Mouse (Mus musculus) heart, adult 2 months (tissue): ENCODE results near the gene Appl1. TPM values are rescaled to one million over a fixed set of nuclear protein-coding genes. Genes with fewer than 3 reads are reported as not detected.
A peak's percentile ranks its signal among the peaks of the same experiment; 100 is the strongest.

ENCODE experiments used
- DNase-seq, 2 experiments: peaks; one replicate each; pipeline ENCODE4 v3.0.0; 2021
- H3K27ac ChIP-seq: fragments of 200-600 bp; 2 replicates; pipeline ENCODE4 v1.8.1; 2022
- H3K27me3 ChIP-seq: fragments of 200-500 bp; 2 replicates; pipeline ENCODE4 v1.6.1; 2012; ENCODE audit warnings: mild to moderate bottlenecking, low read length, inconsistent platforms, mixed read lengths; ENCODE audit not compliant: control insufficient read depth, insufficient read depth
- H3K36me3 ChIP-seq: fragments of 200-500 bp; 2 replicates; pipeline ENCODE4 v1.6.1; 2012; ENCODE audit warnings: low read length, inconsistent platforms; ENCODE audit not compliant: control insufficient read depth, insufficient read depth
- H3K4me1 ChIP-seq: fragments of 200-500 bp; 2 replicates; pipeline ENCODE4 v1.6.1; 2011; ENCODE audit warnings: low read length; ENCODE audit not compliant: control insufficient read depth, insufficient read depth
- H3K4me3 ChIP-seq: fragments of 200-600 bp; 2 replicates; pipeline ENCODE4 v1.8.1; 2022
- H3K79me2 ChIP-seq: fragments of 200-500 bp; replicated peaks from 2 replicates; pipeline ENCODE4 v1.6.1; 2012; ENCODE audit warnings: mild to moderate bottlenecking, inconsistent platforms, low read length, moderate library complexity, mixed read lengths; ENCODE audit not compliant: control insufficient read depth, insufficient read depth
- H3K9ac ChIP-seq: fragments of 200-500 bp; 2 replicates; pipeline ENCODE4 v1.6.1; 2012; ENCODE audit warnings: low read depth, mild to moderate bottlenecking, control low read depth, inconsistent platforms, low read length, mixed read lengths
- CTCF ChIP-seq: fragments of 200-600 bp; IDR thresholded peaks from 2 replicates; pipeline ENCODE4 v1.8.1; 2022; ENCODE audit warnings: antibody characterized with exemption, mild to moderate bottlenecking, moderate library complexity
- EP300 ChIP-seq: fragments of 200-500 bp; IDR thresholded peaks from 2 replicates; pipeline ENCODE4 v1.6.1; 2011; ENCODE audit warnings: low read depth, low read length, control low read depth; ENCODE audit not compliant: insufficient read depth
- POLR2A ChIP-seq: fragments of 200-500 bp; IDR thresholded peaks from 2 replicates; pipeline ENCODE4 v1.6.1; 2011; ENCODE audit warnings: mild to moderate bottlenecking, low read depth, low read length, control low read depth; ENCODE audit not compliant: insufficient read depth
- WGBS: fragments of 180-500 bp; shearing (Covaris S2); methylation state at CpG from one replicate; pipeline ENCODE4 v1.1.7; 2018; 5-methylcytosine and 5-hydroxymethylcytosine counted together
- intact Hi-C: fragments of 180-260 bp; cut with DNase I; formaldehyde crosslinking; loops from one replicate; pipeline ENCODE4 v1.15.1; 2025
- polyA plus RNA-seq: library from polyadenylated mRNA; depleted of rRNA; stranded (reverse); fragments of >200 nt; gene quantifications from 2 replicates; pipeline ENCODE4 v1.2.3, GENCODE M21; 2012
- total RNA-seq, 2 experiments: library from RNA; stranded (reverse); gene quantifications; 2 replicates each; pipeline ENCODE4 v1.2.3; 2021

Appl1 gene
- total and polyA plus RNA-seq, 3 experiments: 3.6 to 19.5 (median 18.9) TPM

DNA sequence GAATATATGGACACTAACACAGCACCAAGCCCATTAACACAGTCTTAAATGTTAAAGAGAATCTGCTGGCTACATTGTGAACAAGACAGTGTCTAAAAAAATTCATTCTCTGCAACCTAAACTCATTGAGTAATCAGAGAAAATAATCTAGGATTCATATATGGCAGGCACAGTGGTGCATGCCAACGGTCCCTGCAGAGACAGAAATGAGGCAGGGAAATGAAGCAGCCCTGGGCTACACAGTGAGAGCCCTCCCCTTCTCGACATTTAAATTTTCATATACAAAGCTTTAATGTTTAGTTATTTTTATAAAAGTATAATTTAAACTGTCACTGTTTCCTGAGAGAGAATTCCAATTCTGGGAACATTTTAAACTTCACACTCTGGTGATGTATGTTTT is 71.5 kb downstream of the Appl1 start:
- intact Hi-C loops: no loop called here
- TF ChIP-seq CTCF (no peak), EP300 (no peak), POLR2A (no peak)
- H3K27me3 ChIP-seq: no peaks in the 10 kb centered on the region
- H3K4me3 ChIP-seq: no peak overlapping the region
- no peaks in the 10 kb centered on the region for H3K79me2 ChIP-seq
- DNase-seq: no peak
- 81% methylated on average over 2 of the region's 2 CpGs for WGBS
- H3K27ac ChIP-seq: no peak overlapping the region
- H3K36me3 ChIP-seq: peaks cover 3% of the 10 kb centered on the region; the same call in 1 of the 2 replicates
- no peak overlapping the region for H3K9ac ChIP-seq
- no peaks in the 10 kb centered on the region for H3K4me1 ChIP-seq

DNA sequence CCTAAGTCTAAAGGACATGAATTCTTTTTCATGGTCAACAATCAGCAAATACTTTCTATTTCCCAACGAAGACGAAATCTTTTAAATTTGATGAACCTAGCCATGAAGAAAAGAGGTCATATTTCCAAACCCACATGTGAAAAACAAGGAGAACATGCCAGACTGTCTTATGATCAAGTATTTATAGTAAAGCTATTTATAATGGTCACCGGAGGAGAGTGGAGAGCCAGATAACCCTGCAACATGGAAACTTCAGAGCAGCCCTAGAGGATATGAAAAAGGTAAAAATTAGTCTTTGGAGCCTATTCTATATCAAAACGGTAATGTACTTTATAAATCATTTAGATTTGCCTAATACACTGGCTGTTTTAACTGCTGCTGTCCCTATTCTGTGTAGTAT is 76.6 kb downstream of the Appl1 start, which contains the start of gene Asb14:
Gene Asb14 (plus strand): TSS at position 166 of the 400 bp plus-strand sequence.
- peaks cover 1% of the 10 kb centered on the region; the same call in 1 of the 2 replicates for H3K4me1 ChIP-seq
- no peaks in the 10 kb centered on the region for H3K27me3 ChIP-seq
- peak within 1 kb of the TSS; percentile 66 for H3K9ac ChIP-seq
- TF ChIP-seq EP300: no peak
- TF ChIP-seq CTCF: no peak
- no peak for TF ChIP-seq POLR2A
- peaks cover 5% of the 10 kb centered on the region; the same call in 1 of the 2 replicates for H3K36me3 ChIP-seq
- intact Hi-C loops: no loop called here
- peak within 1 kb of the TSS; percentile 94 for H3K27ac ChIP-seq
- H3K79me2 ChIP-seq: no peaks in the 10 kb centered on the region
- WGBS: 60% methylated on average over 4 of the region's 4 CpGs
- H3K4me3 ChIP-seq: peak within 1 kb of the TSS; percentile 47
- DNase-seq: no peak

DNA sequence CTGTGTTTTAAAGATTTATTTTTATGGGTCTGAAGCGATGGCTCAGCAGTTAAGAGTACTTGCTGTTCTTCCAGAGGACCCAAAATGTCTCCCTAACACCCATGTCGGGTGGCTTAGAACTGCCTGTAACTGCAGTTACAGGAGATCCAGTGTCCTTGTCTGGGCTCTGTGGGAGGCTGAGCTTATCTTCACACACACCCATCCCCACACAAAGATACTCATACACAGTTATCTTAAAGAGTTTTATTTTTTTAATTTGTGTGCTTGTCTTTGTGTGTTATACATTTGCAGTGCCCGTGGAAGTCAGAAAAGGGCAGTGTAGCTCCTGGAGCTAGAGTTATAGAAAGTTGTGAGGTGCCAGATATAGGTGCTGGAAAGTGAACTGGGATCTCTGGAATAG is 80.3 kb downstream of the Appl1 start:
- Histone ChIP-seq H3K4me1 (peaks cover 1% of the 10 kb centered on the region; the same call in 1 of the 2 replicates), H3K9ac (no peak overlapping the region), H3K36me3 (peaks cover 2% of the 10 kb centered on the region; the same call in 1 of the 2 replicates), H3K27ac (no peak overlapping the region), H3K27me3 (no peaks in the 10 kb centered on the region), H3K4me3 (no peak overlapping the region), H3K79me2 (no peaks in the 10 kb centered on the region)
- DNase-seq: no peak
- TF ChIP-seq EP300 (no peak), POLR2A (no peak), CTCF (no peak)
- intact Hi-C loops: loop anchor here (2.0 kb wide), 1 partner anchor 32 kb away; no protein-coding TSS in a partner anchor
- 84% methylated on average over 3 of the region's 3 CpGs for WGBS

DNA sequence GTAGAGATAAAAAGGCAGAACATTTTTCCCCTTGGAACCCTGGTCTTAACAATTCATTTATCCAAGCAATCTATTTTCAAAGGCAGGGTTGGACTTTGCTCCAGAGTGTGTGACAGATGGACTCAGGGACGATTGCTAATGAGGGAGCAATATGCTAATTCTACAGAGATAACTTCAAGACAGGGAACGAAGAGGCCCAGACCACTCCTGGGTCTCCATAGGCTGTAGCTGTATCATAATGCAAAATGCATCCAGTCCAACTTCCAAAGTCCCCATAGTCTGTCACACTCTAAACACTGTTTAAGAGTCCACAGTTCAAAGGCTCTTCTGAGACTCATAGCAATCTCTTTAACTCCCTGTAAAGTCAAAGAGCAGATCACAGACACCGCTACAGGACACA is 83.8 kb downstream of the Appl1 start:
- Histone ChIP-seq H3K27ac (no peak overlapping the region), H3K9ac (no peak overlapping the region), H3K4me3 (no peak overlapping the region), H3K27me3 (no peaks in the 10 kb centered on the region), H3K36me3 (no peaks in the 10 kb centered on the region), H3K4me1 (no peaks in the 10 kb centered on the region), H3K79me2 (no peaks in the 10 kb centered on the region)
- WGBS: 75% methylated on average over 3 of the region's 3 CpGs
- intact Hi-C loops: no loop called here
- DNase-seq: no peak
- TF ChIP-seq POLR2A (no peak), CTCF (no peak), EP300 (no peak)

DNA sequence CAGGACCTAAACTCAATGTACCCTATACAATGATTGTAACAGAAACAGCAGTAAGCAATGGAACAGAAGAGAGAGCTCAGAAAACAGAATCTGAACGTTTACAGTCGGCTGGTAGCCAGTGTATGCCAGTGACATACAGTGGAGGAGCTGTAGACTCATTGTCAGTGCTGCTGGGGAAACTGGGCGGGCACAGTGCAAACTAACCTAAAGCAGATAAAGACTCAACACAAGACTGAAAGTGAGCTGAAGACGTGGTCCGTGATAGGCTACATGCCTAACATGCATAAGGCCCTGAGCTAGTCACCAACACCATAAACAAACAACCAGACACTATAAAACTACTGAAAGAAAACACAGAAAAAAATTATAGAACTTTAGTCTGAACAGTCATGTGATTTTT is 89.3 kb downstream of the Appl1 start:
- intact Hi-C loops: no loop called here
- H3K4me3 ChIP-seq: no peak overlapping the region
- 71% methylated on average over 5 of the region's 5 CpGs for WGBS
- H3K27me3 ChIP-seq: no peaks in the 10 kb centered on the region
- no peak for DNase-seq
- no peak overlapping the region for H3K27ac ChIP-seq
- no peaks in the 10 kb centered on the region for H3K79me2 ChIP-seq
- no peak overlapping the region for H3K9ac ChIP-seq
- no peaks in the 10 kb centered on the region for H3K36me3 ChIP-seq
- H3K4me1 ChIP-seq: no peaks in the 10 kb centered on the region
- no peak for TF ChIP-seq POLR2A

DNA sequence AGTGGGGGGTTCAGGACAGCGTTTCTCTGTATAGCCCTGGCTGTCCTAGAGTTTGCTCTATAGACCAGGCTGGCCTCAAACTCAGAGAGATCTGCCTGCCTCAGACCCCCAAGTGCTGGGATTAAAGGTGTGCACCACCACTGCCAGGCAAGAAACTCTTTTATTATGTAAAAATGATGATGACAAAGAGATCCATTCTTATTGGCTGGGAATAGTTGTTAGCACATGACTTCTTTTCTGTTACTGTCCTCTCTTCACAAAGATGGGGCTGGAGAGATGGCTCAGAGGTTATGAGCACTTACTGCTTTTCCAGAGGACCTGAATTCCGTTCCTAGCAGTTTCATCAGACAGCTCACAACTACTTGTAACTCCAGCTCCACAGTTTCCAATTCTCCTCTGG is 91.1 kb downstream of the Appl1 start:
- no peak overlapping the region for H3K4me3 ChIP-seq
- no peaks in the 10 kb centered on the region for H3K4me1 ChIP-seq
- H3K79me2 ChIP-seq: no peaks in the 10 kb centered on the region
- no peak for DNase-seq
- H3K27me3 ChIP-seq: no peaks in the 10 kb centered on the region
- H3K9ac ChIP-seq: no peak overlapping the region
- no peak overlapping the region for H3K27ac ChIP-seq
- intact Hi-C loops: no loop called here
- 77% methylated on average over 2 of the region's 2 CpGs for WGBS
- no peaks in the 10 kb centered on the region for H3K36me3 ChIP-seq
- TF ChIP-seq EP300 (no peak), CTCF (no peak), POLR2A (no peak)
